Mouse (Mus musculus) small intestine, adult 2 months (tissue): ENCODE data around the gene Gm3045. TPM values are rescaled to one million over a fixed set of nuclear protein-coding genes. Genes with fewer than 3 reads are reported as not detected.

Experiments
- H3K27ac ChIP-seq: fragments of 200-500 bp; 2 replicates; pipeline ENCODE4 v1.5.1; 2012; ENCODE audit warnings: low read depth, low read length, control low read depth, inconsistent platforms; ENCODE audit not compliant: insufficient read depth
- H3K27me3 ChIP-seq: fragments of 200-500 bp; 2 replicates; pipeline ENCODE4 v1.6.1; 2012; ENCODE audit warnings: mild to moderate bottlenecking, moderate library complexity, low read length, inconsistent platforms; ENCODE audit not compliant: control insufficient read depth, insufficient read depth
- H3K36me3 ChIP-seq: fragments of 200-500 bp; 2 replicates; pipeline ENCODE4 v1.6.1; 2012; ENCODE audit warnings: mild to moderate bottlenecking, low read length, control low read depth, inconsistent platforms; ENCODE audit not compliant: control insufficient read depth, insufficient read depth
- H3K4me1 ChIP-seq: fragments of 200-500 bp; 2 replicates; pipeline ENCODE4 v1.6.1; 2012; ENCODE audit warnings: low read length, inconsistent platforms, mixed read lengths; ENCODE audit not compliant: control insufficient read depth, insufficient read depth, insufficient read length
- H3K4me3 ChIP-seq: fragments of 200-500 bp; 2 replicates; pipeline ENCODE4 v1.5.1; 2012; ENCODE audit warnings: low read depth, mild to moderate bottlenecking, control low read depth, inconsistent platforms, low read length, moderate library complexity
- CTCF ChIP-seq: fragments of 200-500 bp; IDR thresholded peaks from 2 replicates; pipeline ENCODE4 v1.5.1; 2012; ENCODE audit warnings: low read depth, mild to moderate bottlenecking, control low read depth, inconsistent platforms, low read length, moderate library complexity, mixed read lengths; ENCODE audit not compliant: insufficient replicate concordance, insufficient read length; ENCODE audit errors: extremely low read depth
- POLR2A ChIP-seq: fragments of 200-500 bp; IDR thresholded peaks from 2 replicates; pipeline ENCODE4 v1.6.1; 2012; ENCODE audit warnings: low read depth, mild to moderate bottlenecking, control low read depth, inconsistent platforms, low read length, moderate library complexity
- WGBS: fragments of 180-500 bp; shearing (Covaris S2); methylation state at CpG from one replicate; pipeline ENCODE4 v1.1.7; 2018; 5-methylcytosine and 5-hydroxymethylcytosine counted together
- polyA plus RNA-seq: library from polyadenylated mRNA; depleted of rRNA; stranded (reverse); fragments of >200 nt; gene quantifications from 2 replicates; pipeline ENCODE4 v1.2.3, GENCODE M21; 2012; rRNA removed

Gm3045 gene
- not detected in 2 replicates for polyA plus RNA-seq

GRCm38 (mm10) chr13:56426365-56426764 lies at the start of gene Gm3045:
Gene Gm3045, plus strand, starts transcription at chr13:56426594.
- H3K4me1 ChIP-seq: no peaks in the 10 kb centered on the region
- 54% methylated on average over 4 of the region's 4 CpGs for WGBS
- TF ChIP-seq CTCF (no peak), POLR2A (no peak)
- no peak within 1 kb of the TSS for H3K4me3 ChIP-seq
- no peak within 1 kb of the TSS for H3K27ac ChIP-seq
- no peaks in the 10 kb centered on the region for H3K36me3 ChIP-seq
- H3K27me3 ChIP-seq: no peaks in the 10 kb centered on the region

- Histone ChIP-seq H3K36me3 (no peaks in the 10 kb centered on the region), H3K4me3 (no peak overlapping the region), H3K27ac (no peak overlapping the region), H3K4me1 (no peaks in the 10 kb centered on the region), H3K27me3 (no peaks in the 10 kb centered on the region)
- 62% methylated on average over 14 of the region's 14 CpGs for WGBS
- no peak for TF ChIP-seq POLR2A
- TF ChIP-seq CTCF: no peak
Measured at GRCm38 (mm10) chr13:56380855-56381685, 45.3 kb upstream of the Gm3045 start.

- Histone ChIP-seq H3K36me3 (no peaks in the 10 kb centered on the region), H3K4me3 (no peak overlapping the region), H3K27ac (no peak overlapping the region), H3K27me3 (no peaks in the 10 kb centered on the region), H3K4me1 (no peaks in the 10 kb centered on the region)
- no peak for TF ChIP-seq POLR2A
- no peak for TF ChIP-seq CTCF
- WGBS: 66% methylated on average over 3 of the region's 3 CpGs
Measured at GRCm38 (mm10) chr13:56383406-56383805, 43.0 kb upstream of the Gm3045 start.

GRCm38 (mm10) chr13:56386411-56386810 lies 40.0 kb upstream of the Gm3045 start:
- no peaks in the 10 kb centered on the region for H3K4me1 ChIP-seq
- no peak overlapping the region for H3K4me3 ChIP-seq
- H3K36me3 ChIP-seq: no peaks in the 10 kb centered on the region
- H3K27me3 ChIP-seq: no peaks in the 10 kb centered on the region
- TF ChIP-seq CTCF (no peak), POLR2A (no peak)
- H3K27ac ChIP-seq: no peak overlapping the region
- WGBS: 56% methylated on average over 9 of the region's 9 CpGs

DNA sequence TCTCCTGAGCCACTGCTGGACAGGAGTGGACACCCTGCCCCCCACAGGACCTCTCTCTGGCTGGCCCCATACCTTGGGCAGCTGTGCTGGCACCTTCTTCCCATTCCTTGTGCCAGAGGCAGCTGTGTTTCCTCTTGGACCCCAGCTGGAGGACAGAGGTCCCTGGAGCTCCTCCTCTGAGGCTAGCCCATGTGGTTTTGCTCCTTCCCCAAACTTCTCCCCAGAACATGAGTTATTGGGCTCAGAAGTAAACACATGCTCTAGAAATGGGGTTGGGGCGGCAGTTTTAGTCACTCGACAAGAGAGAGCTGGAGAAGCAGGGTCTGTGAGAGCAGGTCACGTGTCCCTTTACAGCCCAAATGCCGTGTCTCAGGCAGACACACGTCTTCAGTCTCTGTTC lies 39.0 kb upstream of the Gm3045 start:
- H3K27me3 ChIP-seq: no peaks in the 10 kb centered on the region
- no peak for TF ChIP-seq CTCF
- no peak for TF ChIP-seq POLR2A
- no peaks in the 10 kb centered on the region for H3K36me3 ChIP-seq
- H3K4me1 ChIP-seq: no peaks in the 10 kb centered on the region
- WGBS: 61% methylated on average over 5 of the region's 5 CpGs
- H3K4me3 ChIP-seq: no peak overlapping the region
- H3K27ac ChIP-seq: no peak overlapping the region

GRCm38 (mm10) chr13:56388042-56388441 lies 38.4 kb upstream of the Gm3045 start:
- H3K4me3 ChIP-seq: no peak overlapping the region
- TF ChIP-seq CTCF: no peak
- TF ChIP-seq POLR2A: no peak
- 66% methylated on average over 1 of the region's 1 CpGs for WGBS
- no peaks in the 10 kb centered on the region for H3K27me3 ChIP-seq
- no peak overlapping the region for H3K27ac ChIP-seq
- H3K4me1 ChIP-seq: no peaks in the 10 kb centered on the region
- no peaks in the 10 kb centered on the region for H3K36me3 ChIP-seq

- no peaks in the 10 kb centered on the region for H3K36me3 ChIP-seq
- H3K27me3 ChIP-seq: no peaks in the 10 kb centered on the region
- 48% methylated on average over 5 of the region's 5 CpGs for WGBS
- H3K4me3 ChIP-seq: no peak overlapping the region
- TF ChIP-seq CTCF (no peak), POLR2A (no peak)
- H3K27ac ChIP-seq: no peak overlapping the region
- H3K4me1 ChIP-seq: no peaks in the 10 kb centered on the region
Measured at GRCm38 (mm10) chr13:56397572-56397971, 28.8 kb upstream of the Gm3045 start.
